Mouse (Mus musculus) neural tube, embryonic 15.5 days (tissue): Measurements from ENCODE around the gene Chrna10. TPM values are rescaled to one million over a fixed set of nuclear protein-coding genes. Genes with fewer than 3 reads are reported as not detected.

Source experiments
- ATAC-seq: fragments of 200-750 bp; cut with Nextera tagmentation; 2 replicates; pipeline ENCODE4 v1.8.0; 2017; ENCODE audit warnings: mild to moderate bottlenecking, moderate TSS enrichment, moderate library complexity; ENCODE audit not compliant: low FRiP score
- H3K27ac ChIP-seq: fragments of 300-500 bp; sonication (generic); replicated peaks from 2 replicates; pipeline ENCODE4 v1.5.1; 2015; ENCODE audit warnings: mild to moderate bottlenecking, inconsistent platforms
- H3K27me3 ChIP-seq: fragments of 300-500 bp; sonication (generic); replicated peaks from 2 replicates; pipeline ENCODE4 v1.6.1; 2015; ENCODE audit warnings: inconsistent platforms
- H3K36me3 ChIP-seq: fragments of 300-500 bp; sonication (generic); 2 replicates; pipeline ENCODE4 v1.6.1; 2015; ENCODE audit warnings: inconsistent platforms
- H3K4me1 ChIP-seq: fragments of 300-500 bp; sonication (generic); 2 replicates; pipeline ENCODE4 v1.6.1; 2015; ENCODE audit warnings: inconsistent platforms
- H3K4me2 ChIP-seq: fragments of 300-500 bp; sonication (generic); 2 replicates; pipeline ENCODE4 v1.6.1; 2015; ENCODE audit warnings: inconsistent platforms, mild to moderate bottlenecking, moderate library complexity
- H3K4me3 ChIP-seq: fragments of 300-500 bp; sonication (generic); replicated peaks from 2 replicates; pipeline ENCODE4 v1.5.1; 2015; ENCODE audit warnings: mild to moderate bottlenecking, inconsistent platforms
- H3K9ac ChIP-seq: fragments of 300-500 bp; sonication (generic); replicated peaks from 2 replicates; pipeline ENCODE4 v1.6.1; 2015; ENCODE audit warnings: mild to moderate bottlenecking, inconsistent platforms
- H3K9me3 ChIP-seq: fragments of 300-500 bp; sonication (generic); replicated peaks from 2 replicates; pipeline ENCODE4 v1.6.1; 2016; ENCODE audit warnings: inconsistent platforms
- WGBS: fragments of 180-500 bp; shearing (Covaris S2); methylation state at CpG from one replicate; pipeline ENCODE4 v1.1.7; 2015; ENCODE audit warnings: mixed read lengths; 5-methylcytosine and 5-hydroxymethylcytosine counted together
- polyA plus RNA-seq: library from polyadenylated mRNA; unstranded; fragments of >200 nt; fragmentation: Nextera tagmentation; extraction: Ambion mirVana; gene quantifications from 2 replicates; pipeline ENCODE4 v1.2.1, GENCODE M21; 2015

Chrna10 gene
- polyA plus RNA-seq, 1 experiment from 2014 or later, result not detected

GRCm38 (mm10) chr7:102080311-102080710 lies 36.3 kb downstream of the Chrna10 start:
- no peak overlapping the region for H3K27ac ChIP-seq
- H3K9me3 ChIP-seq, result no peaks in the 10 kb centered on the region
- ATAC-seq, result no peak
- H3K36me3 ChIP-seq, result peaks cover 69% of the 10 kb centered on the region
- H3K4me1 ChIP-seq, result no peaks in the 10 kb centered on the region
- H3K4me3 ChIP-seq, result no peak overlapping the region
- no peak overlapping the region for H3K9ac ChIP-seq
- no peak overlapping the region for H3K4me2 ChIP-seq
- no peaks in the 10 kb centered on the region for H3K27me3 ChIP-seq
- WGBS, result 92% methylated on average over 8 of the region's 8 CpGs

DNA sequence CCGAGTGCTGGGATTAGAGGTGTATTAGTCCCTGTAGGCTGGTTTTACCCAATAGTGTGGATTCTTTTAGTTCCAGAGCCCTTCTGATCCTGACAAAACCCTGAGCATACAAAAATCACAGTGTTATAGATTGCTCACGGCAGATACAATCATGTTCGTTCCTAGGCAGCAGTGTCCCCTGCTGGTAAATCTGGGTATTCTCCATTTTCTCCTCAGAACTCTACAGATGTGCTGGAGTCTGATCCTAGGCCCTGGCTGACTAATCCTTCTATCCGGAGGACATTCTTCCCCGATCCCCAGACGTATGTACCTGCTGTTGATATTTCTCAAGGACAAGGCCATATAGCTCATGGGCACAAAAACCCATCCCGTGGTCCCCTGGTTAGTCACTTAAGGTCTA lies 38.1 kb downstream of the Chrna10 start:
- no peak for ATAC-seq
- no peak overlapping the region for H3K9ac ChIP-seq
- no peak overlapping the region for H3K4me2 ChIP-seq
- no peaks in the 10 kb centered on the region for H3K27me3 ChIP-seq
- 80% methylated on average over 7 of the region's 7 CpGs for WGBS
- H3K4me3 ChIP-seq, result no peak overlapping the region
- H3K4me1 ChIP-seq, result no peaks in the 10 kb centered on the region
- no peak overlapping the region for H3K27ac ChIP-seq
- no peaks in the 10 kb centered on the region for H3K9me3 ChIP-seq
- peaks cover 78% of the 10 kb centered on the region for H3K36me3 ChIP-seq

DNA sequence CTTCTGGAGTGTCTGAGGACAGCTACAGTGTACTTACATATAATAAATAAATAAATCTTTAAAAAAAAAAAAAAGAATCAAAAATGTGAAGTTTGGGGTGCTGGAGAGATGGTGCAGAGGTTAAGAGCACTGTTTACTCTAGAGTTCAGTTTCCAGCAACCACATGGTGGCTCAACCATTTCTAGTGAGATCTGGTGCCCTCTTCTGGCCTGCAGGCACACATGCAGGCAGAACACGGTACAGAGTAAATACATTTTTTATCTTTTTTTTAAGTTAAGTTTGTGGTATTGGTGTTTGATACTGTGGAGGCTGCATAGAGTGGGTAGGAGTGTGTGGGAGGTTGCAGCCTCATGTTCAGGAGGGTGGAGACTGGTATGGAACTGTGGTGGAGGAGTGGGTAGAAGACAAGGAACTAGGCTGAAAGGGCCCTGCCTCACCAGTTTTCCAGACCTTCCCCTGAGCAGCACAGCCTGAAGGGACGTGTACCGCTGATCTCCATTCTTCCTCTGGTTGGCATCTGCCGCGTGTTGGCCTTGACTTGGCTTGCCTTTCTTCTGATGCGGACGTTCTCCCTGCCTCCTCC lies 39.8 kb downstream of the Chrna10 start:
- H3K4me1 ChIP-seq, result no peaks in the 10 kb centered on the region
- 90% methylated on average over 7 of the region's 7 CpGs for WGBS
- H3K9ac ChIP-seq, result no peak overlapping the region
- H3K4me3 ChIP-seq, result no peak overlapping the region
- H3K27ac ChIP-seq, result no peak overlapping the region
- no peak overlapping the region for H3K4me2 ChIP-seq
- H3K36me3 ChIP-seq, result peaks cover 78% of the 10 kb centered on the region
- H3K27me3 ChIP-seq, result no peaks in the 10 kb centered on the region
- H3K9me3 ChIP-seq, result no peaks in the 10 kb centered on the region
- ATAC-seq, result no peak

DNA sequence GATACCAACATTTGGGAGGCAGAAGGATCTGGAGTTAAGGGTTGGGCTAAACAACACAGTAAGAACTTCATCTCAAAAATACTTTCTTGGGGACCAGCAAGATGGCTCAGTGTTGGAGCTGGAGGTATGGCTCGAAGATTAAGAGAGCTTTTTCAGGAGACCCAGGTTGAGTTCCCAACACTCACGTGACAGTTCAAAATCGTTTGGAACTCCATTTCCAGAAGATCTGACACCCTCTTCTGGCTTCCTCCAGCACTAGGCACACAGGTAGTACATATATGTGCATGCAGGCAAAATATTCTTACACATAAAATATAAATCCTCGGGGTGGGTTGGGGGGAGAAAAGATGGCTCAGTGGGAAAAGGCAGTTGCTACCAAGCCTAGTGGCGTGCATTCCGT lies 50.3 kb downstream of the Chrna10 start:
- H3K36me3 ChIP-seq, result peaks cover 3% of the 10 kb centered on the region; the same call in 1 of the 2 replicates
- peaks cover 38% of the 10 kb centered on the region for H3K4me1 ChIP-seq
- H3K27ac ChIP-seq, result no peak overlapping the region
- ATAC-seq, result no peak
- 87% methylated on average over 6 of the region's 6 CpGs for WGBS
- peak overlapping the region; percentile 68; the same call in 1 of the 2 replicates for H3K9ac ChIP-seq
- no peaks in the 10 kb centered on the region for H3K9me3 ChIP-seq
- peak overlapping the region; percentile 69 for H3K4me2 ChIP-seq
- peak overlapping the region; percentile 79 for H3K4me3 ChIP-seq
- no peaks in the 10 kb centered on the region for H3K27me3 ChIP-seq

DNA sequence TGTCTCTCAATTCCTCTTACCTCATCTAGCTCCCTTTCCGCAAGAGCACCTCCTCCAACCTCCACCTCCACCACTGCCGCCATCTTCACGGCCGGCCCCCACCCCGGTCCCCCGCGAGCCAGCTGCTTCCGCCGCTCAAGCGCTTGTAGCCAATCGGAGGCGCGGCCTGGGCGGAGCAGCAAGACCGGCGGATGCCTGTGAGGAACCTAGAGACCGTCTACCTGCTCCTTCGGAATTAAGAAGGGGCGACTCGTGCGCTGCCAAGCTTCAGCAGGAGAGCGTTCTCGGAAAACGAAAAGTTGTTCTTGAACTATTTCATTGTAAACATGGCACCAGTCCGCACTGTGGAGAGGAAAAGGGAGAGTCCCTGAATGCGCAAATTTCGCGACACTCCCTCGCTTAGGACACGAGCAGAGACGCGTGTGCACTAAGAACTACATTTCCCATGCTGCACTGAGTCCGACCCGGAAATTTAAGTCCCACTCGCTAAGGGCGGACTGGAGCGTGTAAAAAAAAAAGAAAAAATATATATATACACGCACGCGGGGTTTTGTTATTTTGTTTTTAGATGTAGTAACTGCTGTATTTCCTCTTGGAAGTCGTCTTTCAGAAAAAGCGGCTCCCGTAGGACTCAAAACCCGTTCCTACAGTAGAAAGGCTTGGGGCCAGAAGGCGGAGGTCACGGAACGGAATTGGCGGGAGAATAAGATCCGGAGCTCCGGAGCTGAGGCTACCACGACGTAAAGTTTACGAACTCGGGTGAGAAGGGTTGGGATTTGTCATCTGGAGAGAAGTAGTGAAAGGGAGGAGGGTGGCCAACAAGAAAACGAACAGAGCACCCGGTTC lies 51.4 kb downstream of the Chrna10 start, which contains the start of the genes Rnf121, Xndc1 and Xntrpc:
Rnf121 (minus strand) TSS at position 424 of the 846 bp plus-strand sequence.
Xndc1 (plus strand) TSS at position 466 of the 846 bp plus-strand sequence.
Xntrpc (plus strand) TSS at position 668 of the 846 bp plus-strand sequence.
- no peaks in the 10 kb centered on the region for H3K36me3 ChIP-seq
- H3K4me2 ChIP-seq, result peak within 1 kb of the TSS; percentile 69
- peaks cover 39% of the 10 kb centered on the region for H3K4me1 ChIP-seq
- H3K27ac ChIP-seq, result peak within 1 kb of the TSS; percentile 91
- H3K9me3 ChIP-seq, result no peaks in the 10 kb centered on the region
- H3K4me3 ChIP-seq, result peak within 1 kb of the TSS; percentile 79
- WGBS, result under 1% methylated on average over 56 of the region's 56 CpGs
- peak within 1 kb of the TSS; percentile 68 for H3K9ac ChIP-seq
- H3K27me3 ChIP-seq, result no peaks in the 10 kb centered on the region
- peak; percentile 99 for ATAC-seq

DNA sequence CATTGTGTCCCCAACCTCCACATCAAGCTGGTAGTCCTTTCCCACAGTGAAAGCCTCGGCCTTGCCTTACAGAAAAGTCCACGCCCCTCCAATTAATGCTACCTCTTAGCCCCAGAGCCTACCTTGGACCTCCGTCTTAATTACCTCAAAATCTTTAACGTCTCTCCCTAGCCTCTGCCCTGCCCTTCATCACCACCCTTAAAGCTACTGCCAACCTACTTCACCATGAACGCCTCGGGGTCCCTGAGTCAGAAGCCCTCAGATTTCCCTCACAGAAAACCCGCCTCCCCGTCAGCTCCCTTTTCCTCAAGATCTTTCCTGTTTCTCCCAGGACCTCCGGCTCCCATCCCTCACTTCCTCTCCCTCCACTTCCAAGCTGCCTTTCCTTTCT lies 52.0 kb downstream of the Chrna10 start:
- peaks cover 39% of the 10 kb centered on the region for H3K4me1 ChIP-seq
- H3K27me3 ChIP-seq, result no peaks in the 10 kb centered on the region
- ATAC-seq, result peak; percentile 54
- no peaks in the 10 kb centered on the region for H3K9me3 ChIP-seq
- peak overlapping the region; percentile 68 for H3K9ac ChIP-seq
- H3K4me3 ChIP-seq, result peak overlapping the region; percentile 79
- peak overlapping the region; percentile 69 for H3K4me2 ChIP-seq
- H3K36me3 ChIP-seq, result no peaks in the 10 kb centered on the region
- peak overlapping the region; percentile 91 for H3K27ac ChIP-seq
- WGBS, result 1% methylated on average over 9 of the region's 9 CpGs

GRCm38 (mm10) chr7:102063891-102064290 lies 52.7 kb downstream of the Chrna10 start:
- Histone ChIP-seq H3K4me1 (peaks cover 39% of the 10 kb centered on the region), H3K9ac (no peak overlapping the region; the same call in 1 of the 2 replicates), H3K27ac (no peak overlapping the region), H3K27me3 (no peaks in the 10 kb centered on the region), H3K4me2 (peak overlapping the region; percentile 69), H3K36me3 (no peaks in the 10 kb centered on the region), H3K9me3 (no peaks in the 10 kb centered on the region), H3K4me3 (peak overlapping the region; percentile 79)
- WGBS, result 87% methylated on average over 9 of the region's 9 CpGs
- ATAC-seq, result no peak

DNA sequence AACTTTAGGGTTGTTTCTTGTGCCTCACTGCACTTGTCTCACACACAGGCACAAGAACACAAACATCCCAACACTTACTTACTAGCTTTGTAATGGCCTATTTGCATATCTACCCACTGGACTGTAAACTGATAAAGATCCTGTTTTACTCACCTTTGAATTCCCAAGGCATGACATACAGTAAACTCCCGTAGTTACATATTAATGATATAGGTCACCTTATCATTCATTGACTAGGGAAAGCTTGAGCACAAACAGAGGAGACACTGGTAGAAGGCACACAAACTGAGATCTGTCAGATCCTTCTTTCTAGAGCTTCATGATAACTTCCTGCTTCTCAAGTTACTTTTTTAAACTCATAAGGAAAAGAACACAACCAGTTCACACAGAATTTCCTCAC lies 54.4 kb downstream of the Chrna10 start:
- H3K9ac ChIP-seq, result no peak overlapping the region
- H3K36me3 ChIP-seq, result no peaks in the 10 kb centered on the region
- no peak overlapping the region for H3K27ac ChIP-seq
- no peaks in the 10 kb centered on the region for H3K27me3 ChIP-seq
- no peak for ATAC-seq
- H3K9me3 ChIP-seq, result no peaks in the 10 kb centered on the region
- no peak overlapping the region for H3K4me3 ChIP-seq
- H3K4me1 ChIP-seq, result peaks cover 39% of the 10 kb centered on the region
- 87% methylated on average over 1 of the region's 1 CpGs for WGBS
- no peak overlapping the region for H3K4me2 ChIP-seq

DNA sequence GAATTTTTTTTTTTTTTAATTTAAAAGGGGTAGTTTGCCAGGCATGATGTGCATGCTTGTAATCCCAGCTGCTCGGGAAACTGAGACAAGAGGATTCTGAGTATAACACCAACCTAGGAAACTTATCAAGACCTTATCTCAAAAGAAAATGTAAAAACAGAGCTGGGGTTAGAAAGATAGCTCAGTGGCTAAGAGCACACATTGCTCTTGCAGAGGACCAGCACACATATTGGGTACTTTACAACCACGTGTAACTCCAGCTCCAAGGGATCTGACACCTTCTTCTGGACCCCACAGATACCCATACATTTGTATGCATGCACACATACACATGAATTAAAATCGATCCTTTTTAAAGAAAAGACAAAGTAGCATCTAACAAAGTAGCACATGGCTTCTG lies 55.3 kb downstream of the Chrna10 start:
- Histone ChIP-seq H3K27ac (no peak overlapping the region), H3K4me3 (no peak overlapping the region), H3K9ac (no peak overlapping the region), H3K4me2 (no peak overlapping the region), H3K36me3 (no peaks in the 10 kb centered on the region), H3K27me3 (no peaks in the 10 kb centered on the region), H3K9me3 (no peaks in the 10 kb centered on the region), H3K4me1 (peaks cover 34% of the 10 kb centered on the region)
- 92% methylated on average over 3 of the region's 3 CpGs for WGBS
- ATAC-seq, result no peak

Other genes with a start within 250 kb of the Chrna10 start
- 1.7 and 8.7 TPM in 2 replicates for gene Folr1, start 246.0 kb downstream of the Chrna10 start, polyA plus RNA-seq
- 156 and 158 TPM in 2 replicates for gene Lamtor1, start 210.9 kb downstream of the Chrna10 start, polyA plus RNA-seq
- gene Tomt, start 210.5 kb downstream of the Chrna10 start, polyA plus RNA-seq, result 0.41 and 0.46 TPM in 2 replicates
- 9.6 and 9.8 TPM in 2 replicates for gene Lrrc51, start 182.9 kb downstream of the Chrna10 start, polyA plus RNA-seq
- gene Numa1, start 182.7 kb downstream of the Chrna10 start, polyA plus RNA-seq, result 32.1 and 40.1 TPM in 2 replicates
- gene Il18bp, start 98.1 kb downstream of the Chrna10 start, polyA plus RNA-seq, result 3.8 and 5.1 TPM in 2 replicates
- 33.0 and 33.5 TPM in 2 replicates for gene Rnf121, start 51.4 kb downstream of the Chrna10 start, polyA plus RNA-seq
- gene Xndc1, start 51.3 kb downstream of the Chrna10 start, polyA plus RNA-seq, result 27.0 and 30.6 TPM in 2 replicates
- 0.86 and 1.1 TPM in 2 replicates for gene Xntrpc, start 51.1 kb downstream of the Chrna10 start, polyA plus RNA-seq
- gene Trpc2, start 33.7 kb downstream of the Chrna10 start, polyA plus RNA-seq, result 0.24 TPM in 1 of 2 replicates, not detected in the other
- gene Art1, start 15.1 kb downstream of the Chrna10 start, polyA plus RNA-seq, result 1.5 and 2.5 TPM in 2 replicates
- gene Art5, start 7.3 kb downstream of the Chrna10 start, polyA plus RNA-seq, result 0.23 and 0.52 TPM in 2 replicates
- gene Nup98, start 93.3 kb upstream of the Chrna10 start, polyA plus RNA-seq, result 18.1 and 21.2 TPM in 2 replicates
- 57.0 and 62.9 TPM in 2 replicates for gene Pgap2, start 93.4 kb upstream of the Chrna10 start, polyA plus RNA-seq
- gene Rhog, start 139.2 kb upstream of the Chrna10 start, polyA plus RNA-seq, result 18.4 and 37.9 TPM in 2 replicates
- 13.2 and 17.0 TPM in 2 replicates for gene Stim1, start 151.0 kb upstream of the Chrna10 start, polyA plus RNA-seq